Mouse (Mus musculus): ENCODE data around the gene Tiam1.

The Tiam1 gene

GRCm38 (mm10) chr16:90045611-90046010, 98.0 kb downstream of the Tiam1 start:
- DNase-seq, result no peak

- no peak for DNase-seq
Observed at GRCm38 (mm10) chr16:90044004-90044754, 99.4 kb downstream of the Tiam1 start.

- peak; percentile 9 for DNase-seq
Observed at GRCm38 (mm10) chr16:90042874-90043273, 100.7 kb downstream of the Tiam1 start.

- DNase-seq, result no peak
Observed at GRCm38 (mm10) chr16:90042386-90042785, 101.2 kb downstream of the Tiam1 start.

- peak; percentile 70 for DNase-seq
Observed at GRCm38 (mm10) chr16:90040771-90041364, 102.7 kb downstream of the Tiam1 start.

GRCm38 (mm10) chr16:90035595-90036110, 107.9 kb downstream of the Tiam1 start:
- no peak for DNase-seq

GRCm38 (mm10) chr16:90030355-90030754, 113.2 kb downstream of the Tiam1 start:
- DNase-seq, result no peak

- no peak for DNase-seq
Observed at GRCm38 (mm10) chr16:90027886-90028285, 115.7 kb downstream of the Tiam1 start.

- no peak for DNase-seq
Observed at GRCm38 (mm10) chr16:90025526-90026172, 117.9 kb downstream of the Tiam1 start.

- no peak for DNase-seq
Observed at GRCm38 (mm10) chr16:90023665-90024010, 119.9 kb downstream of the Tiam1 start.

- no peak for DNase-seq
Observed at GRCm38 (mm10) chr16:90022932-90023664, 120.5 kb downstream of the Tiam1 start.

GRCm38 (mm10) chr16:90016046-90016445, 127.5 kb downstream of the Tiam1 start:
- no peak for DNase-seq

- no peak for DNase-seq
Observed at GRCm38 (mm10) chr16:90014596-90014995, 129.0 kb downstream of the Tiam1 start.

GRCm38 (mm10) chr16:90011521-90012181, 131.9 kb downstream of the Tiam1 start:
- peak; percentile 13 for DNase-seq

- DNase-seq, result no peak
Observed at GRCm38 (mm10) chr16:90008504-90008903, 135.1 kb downstream of the Tiam1 start.

GRCm38 (mm10) chr16:90007391-90007977, 136.1 kb downstream of the Tiam1 start:
- DNase-seq, result no peak

GRCm38 (mm10) chr16:90003556-90003955, 140.0 kb downstream of the Tiam1 start:
- no peak for DNase-seq

- no peak for DNase-seq
Observed at GRCm38 (mm10) chr16:89995155-89995554, 148.4 kb downstream of the Tiam1 start.

- no peak for DNase-seq
Observed at GRCm38 (mm10) chr16:89993991-89994825, 149.4 kb downstream of the Tiam1 start.

- DNase-seq, result no peak
Observed at GRCm38 (mm10) chr16:89993506-89993905, 150.1 kb downstream of the Tiam1 start.

GRCm38 (mm10) chr16:89991701-89992152, 151.8 kb downstream of the Tiam1 start:
- no peak for DNase-seq

All from right cerebral cortex, adult 18-20 months (tissue).